Mouse (Mus musculus) limb, embryonic 15.5 days (tissue): ENCODE measurements at regions not wholly inside any gene's neighbourhood (a gene's known extent, or its start where the extent isn't known, plus 50 kb on each side); places are given as distances from the start of the nearest gene placed in this dataset.

Experiments used
- ATAC-seq: fragments of 200-750 bp; cut with Nextera tagmentation; 2 replicates; pipeline ENCODE4 v1.8.0; 2017; ENCODE audit warnings: low read depth, moderate TSS enrichment; ENCODE audit not compliant: insufficient number of reproducible peaks, low FRiP score, low TSS enrichment
- H3K27ac ChIP-seq: fragments of 300-500 bp; sonication (generic); 2 replicates; pipeline ENCODE4 v1.5.1; 2015; ENCODE audit warnings: moderate library complexity, mild to moderate bottlenecking, inconsistent platforms
- H3K27me3 ChIP-seq: fragments of 300-500 bp; sonication (generic); 2 replicates; pipeline ENCODE4 v1.6.1; 2015; ENCODE audit warnings: inconsistent platforms
- H3K36me3 ChIP-seq: fragments of 300-500 bp; sonication (generic); 2 replicates; pipeline ENCODE4 v1.6.1; 2015; ENCODE audit warnings: inconsistent platforms
- H3K4me1 ChIP-seq: fragments of 300-500 bp; sonication (generic); 2 replicates; pipeline ENCODE4 v1.6.1; 2015; ENCODE audit warnings: inconsistent platforms
- H3K4me2 ChIP-seq: fragments of 300-500 bp; sonication (generic); 2 replicates; pipeline ENCODE4 v1.6.1; 2015; ENCODE audit warnings: mild to moderate bottlenecking, inconsistent platforms
- H3K4me3 ChIP-seq: fragments of 300-500 bp; sonication (generic); 2 replicates; pipeline ENCODE4 v1.5.1; 2015; ENCODE audit warnings: mild to moderate bottlenecking, inconsistent platforms
- H3K9ac ChIP-seq: fragments of 300-500 bp; sonication (generic); 2 replicates; pipeline ENCODE4 v1.6.1; 2015; ENCODE audit warnings: inconsistent platforms
- H3K9me3 ChIP-seq: fragments of 300-500 bp; sonication (generic); 2 replicates; pipeline ENCODE4 v1.6.1; 2016; ENCODE audit warnings: inconsistent platforms
- WGBS: fragments of 180-500 bp; shearing (Covaris S2); methylation state at CpG from one replicate; pipeline ENCODE4 v1.1.7; 2015; 5-methylcytosine and 5-hydroxymethylcytosine counted together

GRCm38 (mm10) chr4:124498043-124498442 lies 112.6 kb downstream of the 3100002H09Rik start:
- no peak overlapping the region for H3K9ac ChIP-seq
- H3K4me3 ChIP-seq = no peak overlapping the region
- H3K9me3 ChIP-seq = no peaks in the 10 kb centered on the region
- 49% methylated on average over 16 of the region's 16 CpGs for WGBS
- no peak for ATAC-seq
- H3K4me1 ChIP-seq = no peaks in the 10 kb centered on the region
- H3K27me3 ChIP-seq = peaks cover 6% of the 10 kb centered on the region; the same call in 1 of the 2 replicates
- H3K36me3 ChIP-seq = no peaks in the 10 kb centered on the region
- H3K27ac ChIP-seq = no peak overlapping the region
- peak overlapping the region; percentile 8; the same call in 1 of the 2 replicates for H3K4me2 ChIP-seq

- Histone ChIP-seq H3K27ac (no peak overlapping the region), H3K4me2 (no peak overlapping the region), H3K36me3 (no peaks in the 10 kb centered on the region), H3K27me3 (peaks cover 64% of the 10 kb centered on the region), H3K4me3 (no peak overlapping the region), H3K4me1 (no peaks in the 10 kb centered on the region), H3K9ac (no peak overlapping the region), H3K9me3 (0 out of 2 replicates have a peak, but pooled peaks cover 4% of the 10 kb centered on the region)
- no peak for ATAC-seq
- 7% methylated on average over 12 of the region's 12 CpGs for WGBS
These were observed 124.5 kb downstream of the 3100002H09Rik start for GRCm38 (mm10) chr4:124485941-124486581.

DNA sequence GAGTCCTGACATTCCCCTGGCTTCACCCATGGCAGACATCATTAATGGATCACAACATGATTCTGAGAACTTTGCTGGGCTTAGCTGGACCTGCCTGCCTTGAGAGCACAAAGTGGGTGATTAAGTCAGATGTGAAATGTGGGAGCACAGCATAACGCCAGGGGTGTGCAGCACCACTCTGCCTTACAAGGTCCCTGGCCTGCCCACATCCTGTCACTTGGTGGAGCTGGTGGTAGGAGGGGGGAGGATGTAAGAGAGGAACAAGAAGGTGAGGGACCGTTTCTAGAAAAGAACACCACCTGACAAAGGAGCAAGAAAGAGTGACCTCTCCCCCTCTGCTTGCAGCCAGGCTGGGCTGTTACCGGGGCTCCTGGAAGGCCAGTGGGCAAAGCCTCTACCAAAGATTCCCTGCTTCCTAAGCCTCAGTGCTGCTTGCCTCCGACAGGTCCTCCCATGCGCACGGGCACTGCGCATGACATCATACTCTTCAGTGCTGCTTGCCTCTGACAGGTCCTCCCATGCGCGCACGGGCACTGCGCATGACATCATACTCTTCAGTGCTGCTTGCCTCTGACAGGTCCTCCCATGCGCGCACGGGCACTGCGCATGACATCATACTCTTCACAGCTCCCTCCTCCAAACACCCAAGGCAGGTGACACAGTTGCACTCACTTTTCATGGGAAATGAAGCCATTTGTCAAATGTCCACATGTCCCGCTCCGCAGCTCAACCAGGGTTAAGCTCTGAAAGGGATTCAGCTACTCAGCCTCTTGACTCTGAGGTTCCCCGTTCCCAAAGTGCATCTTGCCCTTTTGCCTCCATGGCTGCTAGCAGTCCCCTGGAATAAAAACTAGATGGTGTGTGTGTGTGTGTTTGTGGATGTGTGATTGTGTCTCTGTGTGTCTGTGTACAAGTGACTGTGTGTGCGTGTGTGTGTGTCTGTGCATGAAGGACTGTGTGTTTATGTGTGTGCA lies 125.7 kb downstream of the 3100002H09Rik start:
- no peak for ATAC-seq
- Histone ChIP-seq H3K9me3 (0 out of 2 replicates have a peak, but pooled peaks cover 3% of the 10 kb centered on the region), H3K4me2 (no peak overlapping the region), H3K27ac (no peak overlapping the region), H3K27me3 (peaks cover 74% of the 10 kb centered on the region), H3K4me1 (no peaks in the 10 kb centered on the region), H3K9ac (no peak overlapping the region), H3K36me3 (no peaks in the 10 kb centered on the region), H3K4me3 (no peak overlapping the region)
- 36% methylated on average over 19 of the region's 19 CpGs for WGBS

- Histone ChIP-seq H3K4me1 (peaks cover 4% of the 10 kb centered on the region; the same call in 1 of the 2 replicates), H3K4me3 (no peak overlapping the region), H3K9ac (no peak overlapping the region), H3K27ac (no peak overlapping the region), H3K4me2 (0 out of 2 replicates have a peak overlapping the region, but pooled peaks have one; percentile 15), H3K27me3 (peaks cover 73% of the 10 kb centered on the region), H3K36me3 (no peaks in the 10 kb centered on the region), H3K9me3 (no peaks in the 10 kb centered on the region)
- WGBS = 5% methylated on average over 21 of the region's 22 CpGs
- ATAC-seq = no peak
These were observed 132.7 kb downstream of the 3100002H09Rik start for GRCm38 (mm10) chr4:124477870-124478301.

DNA sequence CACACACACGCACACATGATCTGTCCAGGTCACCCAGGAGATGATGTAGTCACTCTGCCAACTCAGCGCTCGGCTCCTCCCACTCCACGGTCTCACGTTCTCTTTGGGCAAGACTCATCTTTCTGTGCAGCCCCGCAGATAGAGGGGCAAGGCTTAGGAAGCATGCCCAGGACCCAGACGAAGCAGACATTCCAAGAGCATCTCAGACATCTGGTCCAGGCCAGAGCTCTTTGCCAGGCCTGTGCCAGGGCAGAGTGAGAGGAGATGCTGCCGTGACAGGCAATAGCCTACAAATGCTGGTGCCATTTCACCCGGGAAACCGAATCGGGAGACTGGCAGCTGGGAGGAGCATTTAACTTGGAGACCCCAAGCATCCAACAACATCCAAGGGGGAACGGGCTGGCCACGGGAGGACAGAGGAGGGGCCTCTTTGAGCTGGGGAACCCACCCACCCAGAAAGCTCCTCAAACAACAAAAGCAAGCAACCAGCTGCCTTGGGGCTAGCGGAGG lies 133.2 kb downstream of the 3100002H09Rik start:
- no peak overlapping the region for H3K4me3 ChIP-seq
- WGBS = 14% methylated on average over 13 of the region's 14 CpGs
- no peak overlapping the region for H3K9ac ChIP-seq
- no peak overlapping the region for H3K27ac ChIP-seq
- ATAC-seq = no peak
- no peaks in the 10 kb centered on the region for H3K36me3 ChIP-seq
- no peaks in the 10 kb centered on the region for H3K9me3 ChIP-seq
- H3K4me1 ChIP-seq = peaks cover 4% of the 10 kb centered on the region; the same call in 1 of the 2 replicates
- 0 out of 2 replicates have a peak overlapping the region, but pooled peaks have one; percentile 15 for H3K4me2 ChIP-seq
- H3K27me3 ChIP-seq = peaks cover 68% of the 10 kb centered on the region

- Histone ChIP-seq H3K9ac (no peak overlapping the region), H3K9me3 (no peaks in the 10 kb centered on the region), H3K4me2 (no peak overlapping the region), H3K4me1 (no peaks in the 10 kb centered on the region), H3K4me3 (no peak overlapping the region), H3K27me3 (peaks cover 8% of the 10 kb centered on the region; the same call in 1 of the 2 replicates), H3K36me3 (no peaks in the 10 kb centered on the region), H3K27ac (no peak overlapping the region)
- ATAC-seq = no peak
- WGBS = 65% methylated on average over 18 of the region's 18 CpGs
These were observed 145.3 kb downstream of the 3100002H09Rik start for GRCm38 (mm10) chr4:124465229-124465820.

GRCm38 (mm10) chr4:124455511-124456338 lies 154.9 kb downstream of the 3100002H09Rik start:
- ATAC-seq = no peak
- no peaks in the 10 kb centered on the region for H3K9me3 ChIP-seq
- H3K4me1 ChIP-seq = 0 out of 2 replicates have a peak, but pooled peaks cover 6% of the 10 kb centered on the region
- peaks cover 10% of the 10 kb centered on the region; the same call in 1 of the 2 replicates for H3K27me3 ChIP-seq
- H3K9ac ChIP-seq = no peak overlapping the region
- H3K4me3 ChIP-seq = no peak overlapping the region
- H3K27ac ChIP-seq = no peak overlapping the region
- no peaks in the 10 kb centered on the region for H3K36me3 ChIP-seq
- 19% methylated on average over 14 of the region's 14 CpGs for WGBS
- H3K4me2 ChIP-seq = no peak overlapping the region

GRCm38 (mm10) chr4:124451131-124451530 lies 159.5 kb downstream of the 3100002H09Rik start:
- WGBS = 47% methylated on average over 3 of the region's 3 CpGs
- Histone ChIP-seq H3K9ac (no peak overlapping the region), H3K4me2 (no peak overlapping the region), H3K27ac (no peak overlapping the region), H3K27me3 (peaks cover 4% of the 10 kb centered on the region; the same call in 1 of the 2 replicates), H3K4me1 (no peaks in the 10 kb centered on the region), H3K36me3 (no peaks in the 10 kb centered on the region), H3K9me3 (no peaks in the 10 kb centered on the region), H3K4me3 (no peak overlapping the region)
- ATAC-seq = no peak

DNA sequence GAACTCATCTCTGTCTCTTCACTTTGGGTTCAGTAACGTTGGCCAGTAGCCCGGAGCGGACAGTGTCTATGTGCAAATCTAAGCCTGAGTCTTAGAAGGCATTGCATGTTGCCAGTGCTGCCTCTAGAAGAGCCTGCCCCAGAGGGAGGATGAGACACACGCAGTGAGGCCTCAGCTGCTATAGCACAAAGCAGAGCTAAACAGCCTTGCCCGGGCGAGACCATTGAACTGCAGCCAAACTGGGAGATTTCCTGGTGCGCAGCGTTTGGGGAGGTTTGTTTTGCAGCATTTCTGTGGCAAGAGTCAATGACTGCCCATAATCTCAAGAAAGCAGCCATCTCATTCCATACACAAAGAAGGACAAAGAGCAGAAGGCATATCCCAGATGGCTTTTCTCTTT lies 164.0 kb downstream of the 3100002H09Rik start:
- WGBS = 65% methylated on average over 8 of the region's 8 CpGs
- H3K27me3 ChIP-seq = peaks cover 40% of the 10 kb centered on the region
- H3K27ac ChIP-seq = no peak overlapping the region
- H3K9ac ChIP-seq = no peak overlapping the region
- no peak overlapping the region for H3K4me2 ChIP-seq
- H3K9me3 ChIP-seq = no peaks in the 10 kb centered on the region
- no peak overlapping the region for H3K4me3 ChIP-seq
- no peak for ATAC-seq
- H3K4me1 ChIP-seq = peaks cover 3% of the 10 kb centered on the region; the same call in 1 of the 2 replicates
- no peaks in the 10 kb centered on the region for H3K36me3 ChIP-seq

DNA sequence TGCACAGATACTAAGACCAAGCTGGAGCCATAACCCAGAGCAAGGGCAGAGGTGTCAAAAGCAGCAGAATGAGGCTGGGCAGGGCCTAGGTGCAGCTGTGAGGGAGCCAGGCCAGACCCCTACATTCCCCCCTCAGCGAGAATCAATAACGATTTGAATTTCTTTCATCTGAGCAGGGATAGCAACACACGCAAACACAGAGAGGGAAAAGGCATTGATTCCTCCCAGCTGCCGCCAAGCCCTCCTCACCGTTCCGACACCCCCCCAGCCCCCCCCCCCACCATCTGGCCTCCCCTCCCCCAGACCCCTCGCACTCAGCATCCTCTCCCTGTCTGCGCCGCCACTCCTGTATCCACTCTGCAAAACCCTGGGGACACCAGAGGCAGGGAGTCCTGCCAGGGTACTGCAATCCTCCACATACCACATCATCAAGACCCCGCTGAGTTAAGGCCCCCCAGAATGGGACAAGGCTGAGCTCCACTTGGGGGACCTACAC lies 166.9 kb downstream of the 3100002H09Rik start:
- Histone ChIP-seq H3K9me3 (no peaks in the 10 kb centered on the region), H3K4me3 (no peak overlapping the region), H3K4me2 (no peak overlapping the region), H3K4me1 (peaks cover 3% of the 10 kb centered on the region; the same call in 1 of the 2 replicates), H3K9ac (no peak overlapping the region), H3K27ac (no peak overlapping the region), H3K36me3 (no peaks in the 10 kb centered on the region), H3K27me3 (peaks cover 60% of the 10 kb centered on the region)
- no peak for ATAC-seq
- WGBS = 0% methylated on average over 10 of the region's 10 CpGs

GRCm38 (mm10) chr4:124443130-124443503 lies 167.5 kb downstream of the 3100002H09Rik start:
- Histone ChIP-seq H3K4me1 (peaks cover 3% of the 10 kb centered on the region; the same call in 1 of the 2 replicates), H3K4me3 (no peak overlapping the region), H3K27ac (no peak overlapping the region), H3K36me3 (no peaks in the 10 kb centered on the region), H3K4me2 (no peak overlapping the region), H3K27me3 (peaks cover 60% of the 10 kb centered on the region), H3K9ac (no peak overlapping the region), H3K9me3 (no peaks in the 10 kb centered on the region)
- no peak for ATAC-seq
- 18% methylated on average over 10 of the region's 10 CpGs for WGBS
